Mouse (Mus musculus) heart, embryonic 16.5 days (tissue): ENCODE measurements at regions not wholly inside any gene's neighbourhood (a gene's known extent, or its start where the extent isn't known, plus 50 kb on each side); places are given as distances from the start of the nearest gene placed in this dataset.

ENCODE experiments used
- ATAC-seq: fragments of 200-750 bp; cut with Nextera tagmentation; replicated peaks from 2 replicates; pipeline ENCODE4 v1.8.0; 2017; ENCODE audit warnings: moderate number of reproducible peaks; ENCODE audit not compliant: insufficient read depth, low FRiP score; ENCODE audit errors: extremely low read depth
- H3K27ac ChIP-seq: fragments of 300-500 bp; sonication (generic); 2 replicates; pipeline ENCODE4 v1.5.1; 2014; ENCODE audit warnings: mild to moderate bottlenecking, low read length, control low read depth, moderate library complexity
- H3K27me3 ChIP-seq: fragments of 300-500 bp; sonication (generic); 2 replicates; pipeline ENCODE4 v1.6.1; 2014; ENCODE audit warnings: low read length, mixed read lengths; ENCODE audit not compliant: control insufficient read depth, insufficient read depth
- H3K36me3 ChIP-seq: fragments of 300-500 bp; sonication (generic); 2 replicates; pipeline ENCODE4 v1.6.1; 2014; ENCODE audit not compliant: control insufficient read depth, insufficient read depth
- H3K4me1 ChIP-seq: fragments of 300-500 bp; sonication (generic); 2 replicates; pipeline ENCODE4 v1.6.1; 2014; ENCODE audit warnings: low read length, mixed read lengths; ENCODE audit not compliant: control insufficient read depth, insufficient read depth
- H3K4me2 ChIP-seq: fragments of 300-500 bp; sonication (generic); 2 replicates; pipeline ENCODE4 v1.6.1; 2014; ENCODE audit warnings: low read depth, mild to moderate bottlenecking, control low read depth, low read length
- H3K4me3 ChIP-seq: fragments of 300-500 bp; sonication (generic); 2 replicates; pipeline ENCODE4 v1.5.1; 2014; ENCODE audit warnings: mild to moderate bottlenecking, control low read depth, low read length
- H3K9ac ChIP-seq: fragments of 300-500 bp; sonication (generic); 2 replicates; pipeline ENCODE4 v1.6.1; 2014; ENCODE audit warnings: low read length, control low read depth
- H3K9me3 ChIP-seq: fragments of 300-500 bp; sonication (generic); replicated peaks from 2 replicates; pipeline ENCODE4 v1.6.1; 2016; ENCODE audit warnings: low read length; ENCODE audit not compliant: control insufficient read depth
- WGBS: fragments of 180-500 bp; shearing (Covaris S2); extraction: QIAGEN DNeasy Blood & Tissue Kit; methylation state at CpG from one replicate; pipeline ENCODE4 v1.1.7; 2014; 5-methylcytosine and 5-hydroxymethylcytosine counted together

- Histone ChIP-seq H3K36me3 (no peaks in the 10 kb centered on the region), H3K4me1 (no peaks in the 10 kb centered on the region), H3K9me3 (no peaks in the 10 kb centered on the region), H3K27me3 (no peaks in the 10 kb centered on the region), H3K4me2 (no peak overlapping the region), H3K27ac (no peak overlapping the region), H3K9ac (no peak overlapping the region), H3K4me3 (no peak overlapping the region)
- WGBS, result 82% methylated on average over 5 of the region's 5 CpGs
- ATAC-seq, result no peak
Measured at GRCm38 (mm10) chr11:71651756-71652380, 97.9 kb upstream of the Wscd1 start.

GRCm38 (mm10) chr11:71652381-71652775 lies 97.3 kb upstream of the Wscd1 start:
- 76% methylated on average over 5 of the region's 5 CpGs for WGBS
- no peak overlapping the region for H3K27ac ChIP-seq
- no peaks in the 10 kb centered on the region for H3K36me3 ChIP-seq
- no peaks in the 10 kb centered on the region for H3K9me3 ChIP-seq
- no peak overlapping the region for H3K4me2 ChIP-seq
- no peak overlapping the region for H3K9ac ChIP-seq
- no peaks in the 10 kb centered on the region for H3K27me3 ChIP-seq
- no peaks in the 10 kb centered on the region for H3K4me1 ChIP-seq
- no peak overlapping the region for H3K4me3 ChIP-seq
- ATAC-seq, result no peak

- 60% methylated on average over 2 of the region's 2 CpGs for WGBS
- Histone ChIP-seq H3K27me3 (no peaks in the 10 kb centered on the region), H3K9ac (no peak overlapping the region), H3K36me3 (no peaks in the 10 kb centered on the region), H3K4me2 (no peak overlapping the region), H3K4me1 (no peaks in the 10 kb centered on the region), H3K9me3 (no peaks in the 10 kb centered on the region), H3K27ac (no peak overlapping the region), H3K4me3 (no peak overlapping the region)
- ATAC-seq, result no peak
Measured at GRCm38 (mm10) chr11:71658346-71658745, 91.4 kb upstream of the Wscd1 start.

GRCm38 (mm10) chr11:71670111-71671050 lies 79.3 kb upstream of the Wscd1 start:
- Histone ChIP-seq H3K27me3 (no peaks in the 10 kb centered on the region), H3K36me3 (no peaks in the 10 kb centered on the region), H3K9me3 (no peaks in the 10 kb centered on the region), H3K4me3 (no peak overlapping the region), H3K27ac (no peak overlapping the region), H3K4me1 (no peaks in the 10 kb centered on the region), H3K9ac (no peak overlapping the region), H3K4me2 (no peak overlapping the region)
- WGBS, result 56% methylated on average over 19 of the region's 19 CpGs
- 0 out of 2 replicates have a peak, but pooled peaks have one; percentile 60 for ATAC-seq

GRCm38 (mm10) chr11:71672171-71673050 lies 77.3 kb upstream of the Wscd1 start:
- no peak overlapping the region for H3K4me3 ChIP-seq
- no peaks in the 10 kb centered on the region for H3K36me3 ChIP-seq
- ATAC-seq, result no peak
- no peaks in the 10 kb centered on the region for H3K4me1 ChIP-seq
- no peaks in the 10 kb centered on the region for H3K9me3 ChIP-seq
- 21% methylated on average over 8 of the region's 8 CpGs for WGBS
- no peak overlapping the region for H3K27ac ChIP-seq
- H3K27me3 ChIP-seq, result no peaks in the 10 kb centered on the region
- no peak overlapping the region for H3K9ac ChIP-seq
- H3K4me2 ChIP-seq, result no peak overlapping the region

DNA sequence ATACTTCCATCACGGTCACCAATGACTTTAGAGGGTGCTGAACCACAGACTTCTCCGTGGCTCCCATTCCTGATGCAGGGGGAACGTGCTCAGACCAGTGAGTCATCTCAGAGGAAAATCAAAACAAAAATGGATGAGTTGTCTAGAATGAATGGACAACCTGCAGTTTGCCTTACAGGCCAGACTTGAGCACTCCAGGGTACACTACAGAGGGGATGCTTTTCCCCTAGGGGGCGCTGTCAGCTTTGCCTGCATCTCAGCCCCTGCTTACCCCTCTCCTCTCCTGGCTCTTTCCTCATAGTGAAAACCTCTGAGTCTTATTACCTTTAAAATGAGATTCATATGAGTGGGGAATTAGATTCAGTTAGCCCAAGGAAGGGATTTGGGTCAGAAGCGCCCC lies 75.4 kb upstream of the Wscd1 start:
- H3K9me3 ChIP-seq, result no peaks in the 10 kb centered on the region
- no peak overlapping the region for H3K9ac ChIP-seq
- no peaks in the 10 kb centered on the region for H3K27me3 ChIP-seq
- no peak; the same call in 1 of the 2 replicates for ATAC-seq
- H3K4me2 ChIP-seq, result no peak overlapping the region
- 39% methylated on average over 5 of the region's 5 CpGs for WGBS
- H3K36me3 ChIP-seq, result no peaks in the 10 kb centered on the region
- no peaks in the 10 kb centered on the region for H3K4me1 ChIP-seq
- no peak overlapping the region for H3K4me3 ChIP-seq
- no peak overlapping the region for H3K27ac ChIP-seq

DNA sequence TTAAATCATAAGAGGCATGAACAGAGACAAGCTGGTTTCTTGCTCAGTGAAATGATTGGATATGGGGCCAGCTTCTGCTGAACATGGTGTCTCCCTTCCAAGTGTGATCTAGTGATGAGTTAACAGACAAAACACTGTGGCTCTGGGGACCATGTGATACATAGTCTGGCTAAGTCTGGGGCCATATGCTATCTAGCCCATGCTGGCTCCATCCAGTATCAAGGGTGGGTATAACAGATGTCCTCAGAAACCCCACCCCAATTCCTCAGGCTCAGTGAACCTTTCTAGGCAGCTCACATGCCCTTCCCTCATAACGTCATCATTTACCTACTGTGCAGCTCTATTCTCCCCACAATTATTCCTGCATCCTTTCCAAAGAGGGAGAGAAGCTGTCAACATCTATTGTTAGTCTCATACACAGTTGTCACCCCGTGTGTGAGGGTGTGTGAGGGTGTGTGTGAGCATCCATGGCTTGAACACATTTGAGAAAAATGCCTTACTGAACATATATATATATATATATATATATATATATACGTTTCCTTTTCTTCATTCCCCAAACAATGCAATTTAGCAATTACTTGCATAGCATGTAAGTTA lies 73.9 kb upstream of the Wscd1 start:
- H3K4me1 ChIP-seq, result no peaks in the 10 kb centered on the region
- 50% methylated on average over 3 of the region's 3 CpGs for WGBS
- no peaks in the 10 kb centered on the region for H3K9me3 ChIP-seq
- H3K27me3 ChIP-seq, result no peaks in the 10 kb centered on the region
- H3K36me3 ChIP-seq, result no peaks in the 10 kb centered on the region
- no peak for ATAC-seq
- no peak overlapping the region for H3K27ac ChIP-seq
- no peak overlapping the region for H3K9ac ChIP-seq
- no peak overlapping the region for H3K4me2 ChIP-seq
- no peak overlapping the region for H3K4me3 ChIP-seq

DNA sequence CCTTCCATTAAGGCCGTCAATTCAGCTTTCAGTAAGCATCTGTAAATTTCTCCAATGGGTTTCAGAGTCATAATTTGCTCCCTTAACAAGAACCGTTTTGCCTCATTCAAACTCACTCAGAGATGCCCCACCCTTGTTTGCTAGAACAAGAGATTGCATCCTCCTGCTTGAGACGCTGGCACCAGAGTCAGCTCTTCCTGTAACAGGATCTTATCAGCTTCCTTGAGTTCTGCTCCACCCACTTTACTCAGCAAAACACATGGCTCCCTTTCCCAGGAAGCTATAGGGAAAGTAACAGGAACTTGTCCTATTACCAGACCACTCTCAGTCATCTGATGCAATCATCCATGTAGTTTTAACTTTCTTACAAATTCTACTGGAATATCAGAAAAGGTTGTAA lies 52.7 kb upstream of the Wscd1 start:
- Histone ChIP-seq H3K4me2 (no peak overlapping the region), H3K4me1 (no peaks in the 10 kb centered on the region), H3K36me3 (no peaks in the 10 kb centered on the region), H3K27me3 (no peaks in the 10 kb centered on the region), H3K27ac (no peak overlapping the region), H3K4me3 (no peak overlapping the region), H3K9ac (no peak overlapping the region), H3K9me3 (no peaks in the 10 kb centered on the region)
- no peak for ATAC-seq
- 22% methylated on average over 3 of the region's 3 CpGs for WGBS
